Mouse (Mus musculus): ENCODE results near the gene Il1b.

- TF ChIP-seq TCF12 (IDR thresholded peaks at IDR 0.05; ENCODE audit: low read depth, low read length) (no peak), POLR2A (IDR thresholded peaks at IDR 0.05; ENCODE audit: control insufficient read depth in 1 of 2, insufficient read depth in 1 of 2, low read depth in 1 of 2, low read length in 2 of 2, poor library complexity in 1 of 2) (no peak), MAX (IDR thresholded peaks at IDR 0.05; ENCODE audit: low read length) (no peak), ZMIZ1 (IDR thresholded peaks at IDR 0.05; ENCODE audit: low read depth, low read length) (no peak), GABPA (IDR thresholded peaks at IDR 0.05; ENCODE audit: low read depth, low read length) (no peak), POLR2AphosphoS5 (IDR thresholded peaks at IDR 0.05; ENCODE audit: borderline replicate concordance, low read depth, low read length) (no peak), KAT2A (conservative IDR thresholded peaks at IDR 0.05; ENCODE audit: low read depth, low read length) (no peak), CTCF (IDR thresholded peaks at IDR 0.05 in 2 of 3, conservative IDR thresholded peaks at IDR 0.05 in 1 of 3; ENCODE audit: control insufficient read depth in 1 of 3, insufficient read depth in 1 of 3, low read depth in 2 of 3, low read length in 3 of 3, poor library complexity in 1 of 3, severe bottlenecking in 1 of 3) (no peak)
These were observed 32.8 kb downstream of the Il1b start for GRCm38 (mm10) chr2:129338138-129338621.

Data from MEL (cell line).